Mouse (Mus musculus): ENCODE measurements around the gene Lamtor2. TPM values are rescaled to one million over a fixed set of nuclear protein-coding genes. Genes with fewer than 3 reads are reported as not detected.
A peak's percentile ranks its signal among the peaks of the same experiment; 100 is the strongest.
"Not testable (repeated sequence)": the region's sequence is repeated elsewhere in the genome, so short reads cannot be mapped to it uniquely, and the experiment has no call there.

Gene Lamtor2
- polyA plus RNA-seq, 1 experiment: 104 TPM

- no peak overlapping the region for H3K27ac ChIP-seq (ENCODE audit: insufficient read depth, low read length)
- DNase-seq (ENCODE audit: low read depth in 1 of 2, low spot score in 2 of 2): no peak
- peaks cover 18% of the 10 kb centered on the region for H3K36me3 ChIP-seq (ENCODE audit: control insufficient read depth, insufficient read depth, low read length)
- WGBS: 81% methylated on average over 3 of the region's 3 CpGs
- H3K4me3 ChIP-seq (ENCODE audit: extremely low read depth, insufficient read depth, insufficient read length): no peak overlapping the region
- H3K4me1 ChIP-seq (ENCODE audit: control insufficient read depth, insufficient read depth, insufficient read length): peaks cover 18% of the 10 kb centered on the region; the same call in 1 of the 2 replicates
- TF ChIP-seq CTCF (IDR thresholded peaks at IDR 0.05; ENCODE audit: extremely low read depth, insufficient read depth, insufficient read length, insufficient replicate concordance) (no peak), POLR2A (IDR thresholded peaks at IDR 0.05; ENCODE audit: low read depth, low read length) (no peak)
- H3K27me3 ChIP-seq (ENCODE audit: control insufficient read depth, insufficient read depth, low read length): no peaks in the 10 kb centered on the region
These were observed 38.2 kb upstream of the Lamtor2 start for GRCm38 (mm10) chr3:88591044-88591443.

GRCm38 (mm10) chr3:88590246-88590645 is 37.4 kb upstream of the Lamtor2 start:
- DNase-seq (ENCODE audit: low read depth in 1 of 2, low spot score in 2 of 2): no peak
- H3K4me1 ChIP-seq (ENCODE audit: control insufficient read depth, insufficient read depth, insufficient read length): peaks cover 18% of the 10 kb centered on the region; the same call in 1 of the 2 replicates
- H3K36me3 ChIP-seq (ENCODE audit: control insufficient read depth, insufficient read depth, low read length): peaks cover 19% of the 10 kb centered on the region
- no peak overlapping the region for H3K4me3 ChIP-seq (ENCODE audit: extremely low read depth, insufficient read depth, insufficient read length)
- no peak for TF ChIP-seq POLR2A (IDR thresholded peaks at IDR 0.05; ENCODE audit: low read depth, low read length)
- no peak for TF ChIP-seq CTCF (IDR thresholded peaks at IDR 0.05; ENCODE audit: extremely low read depth, insufficient read depth, insufficient read length, insufficient replicate concordance)
- H3K27ac ChIP-seq (ENCODE audit: insufficient read depth, low read length): no peak overlapping the region
- WGBS: 66% methylated on average over 5 of the region's 5 CpGs
- no peaks in the 10 kb centered on the region for H3K27me3 ChIP-seq (ENCODE audit: control insufficient read depth, insufficient read depth, low read length)

GRCm38 (mm10) chr3:88586640-88587039 is 33.8 kb upstream of the Lamtor2 start:
- no peak for DNase-seq (ENCODE audit: low read depth in 1 of 2, low spot score in 2 of 2)
- WGBS: 96% methylated on average over 5 of the region's 5 CpGs
- H3K27me3 ChIP-seq (ENCODE audit: control insufficient read depth, insufficient read depth, low read length): no peaks in the 10 kb centered on the region
- peaks cover 1% of the 10 kb centered on the region; the same call in 1 of the 2 replicates for H3K4me1 ChIP-seq (ENCODE audit: control insufficient read depth, insufficient read depth, insufficient read length)
- H3K27ac ChIP-seq (ENCODE audit: insufficient read depth, low read length): no peak overlapping the region
- no peak overlapping the region for H3K4me3 ChIP-seq (ENCODE audit: extremely low read depth, insufficient read depth, insufficient read length)
- no peak for TF ChIP-seq POLR2A (IDR thresholded peaks at IDR 0.05; ENCODE audit: low read depth, low read length)
- no peak for TF ChIP-seq CTCF (IDR thresholded peaks at IDR 0.05; ENCODE audit: extremely low read depth, insufficient read depth, insufficient read length, insufficient replicate concordance)
- peaks cover 25% of the 10 kb centered on the region for H3K36me3 ChIP-seq (ENCODE audit: control insufficient read depth, insufficient read depth, low read length)

- no peak overlapping the region for H3K4me3 ChIP-seq (ENCODE audit: extremely low read depth, insufficient read depth, insufficient read length)
- H3K36me3 ChIP-seq (ENCODE audit: control insufficient read depth, insufficient read depth, low read length): peaks cover 25% of the 10 kb centered on the region
- no peak overlapping the region for H3K27ac ChIP-seq (ENCODE audit: insufficient read depth, low read length)
- no peaks in the 10 kb centered on the region for H3K27me3 ChIP-seq (ENCODE audit: control insufficient read depth, insufficient read depth, low read length)
- H3K4me1 ChIP-seq (ENCODE audit: control insufficient read depth, insufficient read depth, insufficient read length): no peaks in the 10 kb centered on the region
- no peak for DNase-seq (ENCODE audit: low read depth in 1 of 2, low spot score in 2 of 2)
- TF ChIP-seq POLR2A (IDR thresholded peaks at IDR 0.05; ENCODE audit: low read depth, low read length) (no peak), CTCF (IDR thresholded peaks at IDR 0.05; ENCODE audit: extremely low read depth, insufficient read depth, insufficient read length, insufficient replicate concordance) (no peak)
- 95% methylated on average over 6 of the region's 6 CpGs for WGBS
These were observed 32.9 kb upstream of the Lamtor2 start for GRCm38 (mm10) chr3:88585769-88586168.

GRCm38 (mm10) chr3:88579454-88580117 is 26.7 kb upstream of the Lamtor2 start:
- Histone ChIP-seq H3K27ac (ENCODE audit: insufficient read depth, low read length) (peak overlapping the region; percentile 54; the same call in 1 of the 2 replicates), H3K4me1 (ENCODE audit: control insufficient read depth, insufficient read depth, insufficient read length) (peaks cover 3% of the 10 kb centered on the region; the same call in 1 of the 2 replicates), H3K27me3 (ENCODE audit: control insufficient read depth, insufficient read depth, low read length) (no peaks in the 10 kb centered on the region), H3K36me3 (ENCODE audit: control insufficient read depth, insufficient read depth, low read length) (peaks cover 6% of the 10 kb centered on the region; the same call in 1 of the 2 replicates), H3K4me3 (ENCODE audit: extremely low read depth, insufficient read depth, insufficient read length) (peak overlapping the region; percentile 94)
- under 1% methylated on average over 34 of the region's 34 CpGs for WGBS
- DNase-seq (ENCODE audit: low read depth in 1 of 2, low spot score in 2 of 2): peak; percentile 59 to 70
- peak; percentile 63; the same call in 1 of the 2 replicates for TF ChIP-seq POLR2A (IDR thresholded peaks at IDR 0.05; ENCODE audit: low read depth, low read length)
- TF ChIP-seq CTCF (IDR thresholded peaks at IDR 0.05; ENCODE audit: extremely low read depth, insufficient read depth, insufficient read length, insufficient replicate concordance): no peak

GRCm38 (mm10) chr3:88578498-88579424 is 25.9 kb upstream of the Lamtor2 start:
- 0 out of 2 replicates have a peak overlapping the region, but pooled peaks have one; percentile 94 for H3K4me3 ChIP-seq (ENCODE audit: extremely low read depth, insufficient read depth, insufficient read length)
- 51% methylated on average over 8 of the region's 8 CpGs for WGBS
- DNase-seq (ENCODE audit: low read depth in 1 of 2, low spot score in 2 of 2): no peak

GRCm38 (mm10) chr3:88577846-88578245 is 25.0 kb upstream of the Lamtor2 start:
- not testable (repeated sequence) for H3K27ac ChIP-seq (ENCODE audit: insufficient read depth, low read length); DNase-seq (ENCODE audit: low read depth in 1 of 2, low spot score in 2 of 2); H3K4me3 ChIP-seq (ENCODE audit: extremely low read depth, insufficient read depth, insufficient read length); H3K4me1 ChIP-seq (ENCODE audit: control insufficient read depth, insufficient read depth, insufficient read length); H3K27me3 ChIP-seq (ENCODE audit: control insufficient read depth, insufficient read depth, low read length); H3K36me3 ChIP-seq (ENCODE audit: control insufficient read depth, insufficient read depth, low read length)
- WGBS: 86% methylated on average over 5 of the region's 5 CpGs

More at GRCm38 (mm10) chr3:88578498-88579424, 25.9 kb upstream of the Lamtor2 start:
- H3K36me3 ChIP-seq (ENCODE audit: control insufficient read depth, insufficient read depth, low read length): peaks cover 6% of the 10 kb centered on the region; the same call in 1 of the 2 replicates
- no peak overlapping the region for H3K27ac ChIP-seq (ENCODE audit: insufficient read depth, low read length)
- TF ChIP-seq POLR2A (IDR thresholded peaks at IDR 0.05; ENCODE audit: low read depth, low read length) (no peak), CTCF (IDR thresholded peaks at IDR 0.05; ENCODE audit: extremely low read depth, insufficient read depth, insufficient read length, insufficient replicate concordance) (no peak)
- no peaks in the 10 kb centered on the region for H3K27me3 ChIP-seq (ENCODE audit: control insufficient read depth, insufficient read depth, low read length)
- H3K4me1 ChIP-seq (ENCODE audit: control insufficient read depth, insufficient read depth, insufficient read length): peaks cover 3% of the 10 kb centered on the region; the same call in 1 of the 2 replicates

All from spleen, adult 2 months (tissue).